10 mouse cellular contexts compared by ENCODE assay signal in the genomic region with DNA sequence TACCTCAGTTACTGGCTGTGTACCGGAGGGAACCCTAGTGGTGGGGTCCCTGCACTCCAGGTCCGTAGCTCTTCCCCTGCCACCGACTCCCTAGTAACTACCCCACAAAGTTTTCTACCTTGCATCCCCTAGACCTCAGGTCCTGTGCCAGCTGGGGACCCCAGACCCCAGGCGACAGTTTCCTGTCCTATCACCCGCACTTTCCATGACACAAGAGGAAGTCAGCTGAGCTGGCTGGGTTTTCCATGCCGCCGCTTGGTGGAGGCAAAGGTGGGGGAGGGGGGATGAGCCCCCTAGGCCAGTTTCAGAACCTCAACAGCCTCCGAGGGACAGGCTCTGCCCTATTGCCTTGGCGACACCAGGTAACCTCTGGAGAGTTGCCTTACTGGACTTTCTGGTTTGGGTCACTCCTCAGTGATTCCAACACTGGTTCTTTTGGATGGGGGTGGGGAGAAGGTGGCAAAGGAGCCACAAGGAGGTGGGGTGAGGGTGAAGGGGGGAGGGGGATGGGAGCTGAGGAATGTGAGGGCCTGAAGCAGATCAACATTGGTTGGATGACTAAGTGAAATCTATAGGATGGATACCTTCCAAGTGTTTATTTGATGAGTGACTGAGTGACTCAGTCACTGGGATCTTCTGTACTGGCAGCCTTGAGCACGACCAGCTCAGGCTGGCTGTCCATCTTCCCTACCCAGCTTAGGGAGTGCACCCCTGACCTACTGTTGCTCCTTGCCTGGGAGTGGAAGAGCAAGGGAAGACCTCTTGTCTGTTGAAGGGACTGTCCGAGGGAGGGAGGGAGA. TPM values are rescaled to one million over a fixed set of nuclear protein-coding genes. Genes with fewer than 3 reads are reported as not detected.
DNase-seq lines count a peak whose midpoint lies in the region; ATAC-seq and TF ChIP-seq lines count a peak whose summit lies in the region.
"Had no signal": no experiment of that assay in that cellular context is flagged by ENCODE, and none has a peak within 500 bp of the region (broad histone marks: within the 10 kb centered on the region; RNA-seq: fewer than 3 reads in every experiment).

No protein-coding gene starts in this region.

- peak; percentile 11; the same call in 1 of the 2 replicates for ATAC-seq in limb, embryonic 13.5 days (ENCODE audit: low FRiP score, low read depth)
- no peak for ATAC-seq in midbrain, embryonic 13.5 days
- no peak for ATAC-seq in intestine, embryonic 15.5 days

- TF ChIP-seq POLR2A in thymus, adult 2 months (IDR thresholded peaks at IDR 0.05; ENCODE audit: control insufficient read depth, extremely low read depth, insufficient read depth, low read length, poor library complexity), result 0 out of 2 replicates have a peak, but pooled peaks have one; percentile 19

- H3K4me3 ChIP-seq in limb, embryonic 13.5 days, result no peak overlapping the region
- H3K4me3 ChIP-seq in limb, embryonic 10.5 days, result no peak overlapping the region
- H3K4me3 ChIP-seq in thymus, adult 2 months (ENCODE audit: control insufficient read depth, insufficient read depth, low read length), result peak overlapping the region; percentile 23
- H3K4me3 ChIP-seq in midbrain, embryonic 13.5 days (replicated peaks), result no peak overlapping the region
- no peak overlapping the region for H3K4me3 ChIP-seq in intestine, embryonic 15.5 days (replicated peaks)

- no peaks in the 10 kb centered on the region for H3K27me3 ChIP-seq in limb, embryonic 13.5 days
- no peaks in the 10 kb centered on the region for H3K27me3 ChIP-seq in limb, embryonic 10.5 days (ENCODE audit: low read depth, poor library complexity, severe bottlenecking)
- no peaks in the 10 kb centered on the region for H3K27me3 ChIP-seq in thymus, adult 2 months (ENCODE audit: control insufficient read depth, insufficient read depth, low read length)
- no peaks in the 10 kb centered on the region for H3K27me3 ChIP-seq in midbrain, embryonic 13.5 days
- H3K27me3 ChIP-seq in intestine, embryonic 15.5 days (replicated peaks), result no peaks in the 10 kb centered on the region

- H3K36me3 ChIP-seq in limb, embryonic 13.5 days, result no peaks in the 10 kb centered on the region
- no peaks in the 10 kb centered on the region for H3K36me3 ChIP-seq in limb, embryonic 10.5 days
- H3K36me3 ChIP-seq in thymus, adult 2 months (ENCODE audit: control insufficient read depth, insufficient read depth, low read length), result 0 out of 2 replicates have a peak, but pooled peaks cover 3% of the 10 kb centered on the region
- H3K36me3 ChIP-seq in midbrain, embryonic 13.5 days, result no peaks in the 10 kb centered on the region
- no peaks in the 10 kb centered on the region for H3K36me3 ChIP-seq in intestine, embryonic 15.5 days

- TF ChIP-seq CTCF in thymus, adult 2 months (IDR thresholded peaks at IDR 0.05; ENCODE audit: borderline replicate concordance, control insufficient read depth, extremely low read depth, insufficient read depth, low read length, poor library complexity), result peak; percentile 67; the same call in 1 of the 2 replicates

- no peak for DNase-seq in limb, embryonic 10.5 days (ENCODE audit: low spot score)
- DNase-seq in ZHBTc4 (ENCODE audit: low read depth, low spot score), result peak; percentile 16
- DNase-seq in kidney, postnatal 10 days, result peak; percentile 56
- peak; percentile 81 for DNase-seq in thymus, adult 2 months
- DNase-seq in right cerebral cortex, adult 18-20 months, result no peak
- DNase-seq: gastrocnemius, postnatal 10 days had no signal

- no peaks in the 10 kb centered on the region for H3K9me3 ChIP-seq in limb, embryonic 13.5 days
- H3K9me3 ChIP-seq in limb, embryonic 10.5 days (replicated peaks), result no peaks in the 10 kb centered on the region
- no peaks in the 10 kb centered on the region for H3K9me3 ChIP-seq in midbrain, embryonic 13.5 days
- H3K9me3 ChIP-seq in intestine, embryonic 15.5 days, result no peaks in the 10 kb centered on the region

- H3K4me2 ChIP-seq in limb, embryonic 13.5 days (replicated peaks), result no peak overlapping the region
- H3K4me2 ChIP-seq in midbrain, embryonic 13.5 days (replicated peaks), result no peak overlapping the region
- H3K4me2 ChIP-seq in intestine, embryonic 15.5 days (replicated peaks), result no peak overlapping the region

- WGBS in limb, embryonic 13.5 days, result 44% methylated on average over 11 of the region's 11 CpGs
- 39% methylated on average over 11 of the region's 11 CpGs for WGBS in limb, embryonic 10.5 days
- WGBS in thymus, adult 2 months, result 18% methylated on average over 11 of the region's 11 CpGs
- 54% methylated on average over 11 of the region's 11 CpGs for WGBS in midbrain, embryonic 13.5 days
- 30% methylated on average over 11 of the region's 11 CpGs for WGBS in intestine, embryonic 15.5 days

- H3K9ac ChIP-seq in limb, embryonic 13.5 days, result no peak overlapping the region
- H3K9ac ChIP-seq in midbrain, embryonic 13.5 days (replicated peaks), result no peak overlapping the region
- H3K9ac ChIP-seq in intestine, embryonic 15.5 days, result no peak overlapping the region

- 0 out of 2 replicates have a peak, but pooled peaks cover 3% of the 10 kb centered on the region for H3K4me1 ChIP-seq in limb, embryonic 13.5 days
- peaks cover 10% of the 10 kb centered on the region; the same call in 1 of the 2 replicates for H3K4me1 ChIP-seq in limb, embryonic 10.5 days
- peaks cover 60% of the 10 kb centered on the region for H3K4me1 ChIP-seq in thymus, adult 2 months (replicated peaks; ENCODE audit: control insufficient read depth, insufficient read depth, low read length)
- H3K4me1 ChIP-seq in midbrain, embryonic 13.5 days (replicated peaks), result no peaks in the 10 kb centered on the region
- H3K4me1 ChIP-seq in intestine, embryonic 15.5 days (replicated peaks), result no peaks in the 10 kb centered on the region

- no peak overlapping the region for H3K27ac ChIP-seq in limb, embryonic 13.5 days
- H3K27ac ChIP-seq in limb, embryonic 10.5 days, result no peak overlapping the region
- peak overlapping the region; percentile 40; the same call in 1 of the 2 replicates for H3K27ac ChIP-seq in thymus, adult 2 months (ENCODE audit: control insufficient read depth, insufficient read depth, low read length)
- H3K27ac ChIP-seq in midbrain, embryonic 13.5 days, result no peak overlapping the region
- no peak overlapping the region for H3K27ac ChIP-seq in intestine, embryonic 15.5 days

RNA-seq across cellular contexts. Expression of a gene that starts 2.0 kb away (rescaled TPM):
- polyA plus RNA-seq in limb, embryonic 13.5 days (2015; fragmentation: Nextera tagmentation; extraction: Ambion mirVana), result 0.08 and 0.19 TPM in 2 replicates
- 0.06 and 0.26 TPM in 2 replicates for polyA plus RNA-seq in limb, embryonic 10.5 days (2016; fragmentation: Nextera tagmentation; extraction: Ambion mirVana)
- polyA plus RNA-seq in thymus, adult 2 months (2012; rRNA removed), result 250 and 282 TPM in 2 replicates
- 0.24 TPM in 2 replicates for polyA plus RNA-seq in midbrain, embryonic 13.5 days (2015; fragmentation: Nextera tagmentation; extraction: Ambion mirVana)
- 0.10 and 0.13 TPM in 2 replicates for polyA plus RNA-seq in intestine, embryonic 15.5 days (2015; fragmentation: Nextera tagmentation; extraction: Ambion mirVana)
- polyA plus RNA-seq: liver, embryonic 16.5 days had no signal

RNA-seq across cellular contexts. Expression of a gene that starts 52.3 kb away (rescaled TPM):
- 38.3 and 40.9 TPM in 2 replicates for polyA plus RNA-seq in limb, embryonic 13.5 days (2015; fragmentation: Nextera tagmentation; extraction: Ambion mirVana)
- 34.3 and 37.7 TPM in 2 replicates for polyA plus RNA-seq in limb, embryonic 10.5 days (2016; fragmentation: Nextera tagmentation; extraction: Ambion mirVana)
- 38.2 and 40.4 TPM in 2 replicates for polyA plus RNA-seq in thymus, adult 2 months (2012; rRNA removed)
- polyA plus RNA-seq in midbrain, embryonic 13.5 days (2015; fragmentation: Nextera tagmentation; extraction: Ambion mirVana), result 33.1 and 35.5 TPM in 2 replicates
- polyA plus RNA-seq in intestine, embryonic 15.5 days (2015; fragmentation: Nextera tagmentation; extraction: Ambion mirVana), result 28.1 and 28.7 TPM in 2 replicates

Comparison
In these comparisons a context has a peak if more than half of its experiments do, and no peak if none do; other contexts are left out.
1. DNase-seq: peak in ZHBTc4 (single experiment), kidney, postnatal 10 days (single experiment) and thymus, adult 2 months (single experiment); none in limb, embryonic 10.5 days (single experiment) and right cerebral cortex, adult 18-20 months (single experiment).
2. RNA of a gene that starts 2.0 kb away (polyA plus RNA-seq): 250 to 282 TPM in thymus, adult 2 months; 0.06 to 0.26 TPM in limb, embryonic 10.5 days, 0.24 TPM in midbrain, embryonic 13.5 days, 0.10 to 0.13 TPM in intestine, embryonic 15.5 days and 0.08 to 0.19 TPM in limb, embryonic 13.5 days; every median in the first group is over 100 times any median in the second.